Mouse (Mus musculus): ENCODE results near the gene Slc31a1. TPM values are rescaled to one million over a fixed set of nuclear protein-coding genes. Genes with fewer than 3 reads are reported as not detected.

Slc31a1 gene
- total and polyA plus RNA-seq, 2 experiments: 75.3 to 88.4 TPM

DNA sequence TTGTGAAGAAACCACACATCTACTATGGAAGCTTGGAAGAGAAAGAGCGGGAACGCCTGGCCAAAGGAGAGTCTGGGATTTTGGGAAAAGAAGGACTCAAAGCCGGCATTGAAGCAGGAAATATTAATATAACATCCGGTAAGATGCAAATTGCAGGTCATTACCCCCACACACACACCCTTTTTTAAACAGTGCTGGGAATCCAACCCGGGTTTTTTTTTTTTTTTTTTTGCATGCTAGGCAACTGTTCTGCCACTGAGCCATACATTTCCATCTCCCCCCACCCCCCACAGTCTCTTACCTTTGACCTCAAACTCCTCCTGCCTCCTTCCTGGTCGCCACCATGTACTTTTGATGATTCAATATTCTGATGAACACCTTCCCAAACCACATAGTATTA is 49.1 kb downstream of the Slc31a1 start:
- peaks cover 14% of the 10 kb centered on the region; the same call in 1 of the 2 replicates for H3K79me2 ChIP-seq (ENCODE audit: control insufficient read depth, insufficient read depth, low read length)
- H3K9ac ChIP-seq (ENCODE audit: low read depth, low read length): peak overlapping the region; percentile 77; the same call in 1 of the 2 replicates
- H3K27ac ChIP-seq (replicated peaks; ENCODE audit: insufficient read depth, low read depth, low read length): no peak overlapping the region
- peaks cover 4% of the 10 kb centered on the region for H3K4me1 ChIP-seq (ENCODE audit: control insufficient read depth, insufficient read depth, low read length)
- 13% methylated on average over 6 of the region's 6 CpGs for whole genome bisulfite sequencing
- H3K4me3 ChIP-seq (ENCODE audit: insufficient read depth, low read depth, low read length): peak overlapping the region; percentile 71; the same call in 1 of the 2 replicates
- peaks cover 17% of the 10 kb centered on the region for H3K36me3 ChIP-seq (ENCODE audit: control insufficient read depth, insufficient read depth, low read length)
- TF ChIP-seq CTCF (IDR thresholded peaks at IDR 0.05; ENCODE audit: low read depth, low read length) (no peak), POLR2A (IDR thresholded peaks at IDR 0.05; ENCODE audit: extremely low read depth, insufficient read depth, low read length) (no peak)
- no peak for DNase-seq (ENCODE audit: extremely low read depth, low read depth, low spot score)
- H3K27me3 ChIP-seq (ENCODE audit: control insufficient read depth, insufficient read depth, low read length): no peaks in the 10 kb centered on the region

DNA sequence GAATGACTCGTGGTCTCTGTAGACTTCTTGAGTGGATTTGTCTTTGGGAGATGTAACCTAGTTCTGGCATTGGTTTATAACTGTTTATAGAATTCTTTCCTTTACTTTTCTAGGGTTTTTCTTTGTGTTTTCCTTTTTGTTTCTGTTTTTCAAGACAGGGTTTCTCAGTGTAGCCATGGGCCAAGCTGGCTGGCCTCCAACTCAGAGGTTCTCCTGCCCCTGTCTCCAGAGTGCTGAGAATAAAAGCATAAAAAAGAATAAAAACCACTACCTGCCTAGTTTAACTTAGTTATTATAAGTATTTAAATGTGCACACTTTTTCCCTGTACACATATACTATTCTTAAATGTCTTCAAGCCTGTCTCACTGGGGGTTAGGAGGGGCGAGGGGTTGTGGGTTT is 49.8 kb downstream of the Slc31a1 start:
- no peak for TF ChIP-seq POLR2A (IDR thresholded peaks at IDR 0.05; ENCODE audit: extremely low read depth, insufficient read depth, low read length)
- no peak for DNase-seq (ENCODE audit: extremely low read depth, low read depth, low spot score)
- H3K79me2 ChIP-seq (ENCODE audit: control insufficient read depth, insufficient read depth, low read length): peaks cover 11% of the 10 kb centered on the region; the same call in 1 of the 2 replicates
- H3K36me3 ChIP-seq (ENCODE audit: control insufficient read depth, insufficient read depth, low read length): peaks cover 24% of the 10 kb centered on the region
- H3K4me3 ChIP-seq (ENCODE audit: insufficient read depth, low read depth, low read length): no peak overlapping the region
- H3K27me3 ChIP-seq (ENCODE audit: control insufficient read depth, insufficient read depth, low read length): no peaks in the 10 kb centered on the region
- no peak overlapping the region for H3K9ac ChIP-seq (ENCODE audit: low read depth, low read length)
- H3K4me1 ChIP-seq (ENCODE audit: control insufficient read depth, insufficient read depth, low read length): peaks cover 4% of the 10 kb centered on the region
- WGBS: 88% methylated on average over 2 of the region's 2 CpGs
- H3K27ac ChIP-seq (replicated peaks; ENCODE audit: insufficient read depth, low read depth, low read length): no peak overlapping the region

DNA sequence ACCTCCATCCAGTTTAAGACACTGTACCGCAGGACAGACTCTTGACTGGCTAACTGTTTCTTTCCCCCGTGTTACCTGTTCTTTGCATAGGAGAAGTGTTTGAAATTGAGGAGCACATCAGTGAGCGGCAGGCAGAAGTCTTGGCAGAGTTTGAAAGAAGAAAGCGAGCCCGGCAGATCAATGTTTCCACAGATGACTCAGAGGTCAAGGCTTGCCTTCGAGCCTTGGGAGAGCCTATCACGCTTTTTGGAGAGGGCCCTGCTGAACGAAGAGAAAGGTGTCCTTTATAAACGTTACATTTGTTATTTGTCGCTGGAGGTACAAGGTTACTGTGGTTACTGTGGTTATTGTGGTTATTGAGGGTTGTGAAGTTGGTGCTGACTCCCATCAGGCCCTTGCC is 51.1 kb downstream of the Slc31a1 start:
- DNase-seq (ENCODE audit: extremely low read depth, low read depth, low spot score): no peak
- peaks cover 36% of the 10 kb centered on the region for H3K36me3 ChIP-seq (ENCODE audit: control insufficient read depth, insufficient read depth, low read length)
- H3K4me1 ChIP-seq (ENCODE audit: control insufficient read depth, insufficient read depth, low read length): peaks cover 2% of the 10 kb centered on the region
- no peaks in the 10 kb centered on the region for H3K79me2 ChIP-seq (ENCODE audit: control insufficient read depth, insufficient read depth, low read length)
- no peak overlapping the region for H3K4me3 ChIP-seq (ENCODE audit: insufficient read depth, low read depth, low read length)
- H3K27me3 ChIP-seq (ENCODE audit: control insufficient read depth, insufficient read depth, low read length): no peaks in the 10 kb centered on the region
- no peak overlapping the region for H3K27ac ChIP-seq (replicated peaks; ENCODE audit: insufficient read depth, low read depth, low read length)
- H3K9ac ChIP-seq (ENCODE audit: low read depth, low read length): no peak overlapping the region
- WGBS: 89% methylated on average over 10 of the region's 10 CpGs
- TF ChIP-seq POLR2A (IDR thresholded peaks at IDR 0.05; ENCODE audit: extremely low read depth, insufficient read depth, low read length) (no peak), CTCF (IDR thresholded peaks at IDR 0.05; ENCODE audit: low read depth, low read length) (no peak)

DNA sequence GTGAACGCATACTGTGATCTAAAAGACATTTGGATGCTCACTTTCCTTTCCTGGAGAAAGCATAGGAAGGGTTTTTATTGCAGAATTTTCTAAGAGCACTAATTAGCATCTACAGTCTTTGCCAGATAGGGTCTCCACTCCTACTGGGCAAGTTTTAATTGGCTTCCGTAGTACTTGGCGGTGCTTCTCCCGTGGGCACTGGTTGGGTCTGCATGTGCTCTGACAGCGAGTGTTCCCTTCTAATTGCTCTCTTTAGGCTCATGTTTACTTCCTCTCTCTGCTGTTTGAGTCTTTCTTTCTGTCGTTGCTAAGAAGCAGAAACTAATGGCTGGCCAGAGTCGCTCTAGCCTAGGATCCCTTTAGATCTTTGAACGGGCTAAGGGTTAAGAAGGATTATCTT is 57.9 kb downstream of the Slc31a1 start:
- TF ChIP-seq CTCF (IDR thresholded peaks at IDR 0.05; ENCODE audit: low read depth, low read length) (no peak), POLR2A (IDR thresholded peaks at IDR 0.05; ENCODE audit: extremely low read depth, insufficient read depth, low read length) (no peak)
- Histone ChIP-seq H3K4me1 (ENCODE audit: control insufficient read depth, insufficient read depth, low read length) (no peaks in the 10 kb centered on the region), H3K27me3 (ENCODE audit: control insufficient read depth, insufficient read depth, low read length) (no peaks in the 10 kb centered on the region), H3K27ac (replicated peaks; ENCODE audit: insufficient read depth, low read depth, low read length) (no peak overlapping the region), H3K4me3 (ENCODE audit: insufficient read depth, low read depth, low read length) (no peak overlapping the region), H3K9ac (ENCODE audit: low read depth, low read length) (no peak overlapping the region), H3K36me3 (ENCODE audit: control insufficient read depth, insufficient read depth, low read length) (peaks cover 88% of the 10 kb centered on the region), H3K79me2 (ENCODE audit: control insufficient read depth, insufficient read depth, low read length) (no peaks in the 10 kb centered on the region)
- 94% methylated on average over 8 of the region's 8 CpGs for WGBS
- no peak for DNase-seq (ENCODE audit: extremely low read depth, low read depth, low spot score)

DNA sequence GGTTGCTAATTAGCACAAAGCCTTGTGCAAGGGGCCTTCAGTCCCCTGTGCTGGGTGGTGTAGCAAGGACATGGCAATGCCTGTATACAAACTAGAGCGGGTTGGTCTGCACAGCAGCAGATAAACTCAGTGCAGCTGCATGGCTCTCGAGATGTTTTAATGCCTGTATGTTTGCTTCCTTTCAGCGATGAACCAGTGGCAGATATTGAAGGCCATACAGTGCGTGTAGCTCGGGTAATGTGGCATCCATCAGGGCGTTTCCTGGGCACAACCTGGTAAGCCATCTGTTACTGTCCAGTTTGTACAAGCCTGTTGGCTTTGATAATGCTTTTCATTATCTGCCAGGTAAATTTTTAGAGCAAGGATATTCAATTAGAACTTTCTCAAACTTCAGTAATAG is 58.6 kb downstream of the Slc31a1 start:
- no peak overlapping the region for H3K4me3 ChIP-seq (ENCODE audit: insufficient read depth, low read depth, low read length)
- H3K9ac ChIP-seq (ENCODE audit: low read depth, low read length): no peak overlapping the region
- no peak overlapping the region for H3K27ac ChIP-seq (replicated peaks; ENCODE audit: insufficient read depth, low read depth, low read length)
- H3K36me3 ChIP-seq (ENCODE audit: control insufficient read depth, insufficient read depth, low read length): peaks cover 92% of the 10 kb centered on the region
- TF ChIP-seq CTCF (IDR thresholded peaks at IDR 0.05; ENCODE audit: low read depth, low read length) (no peak), POLR2A (IDR thresholded peaks at IDR 0.05; ENCODE audit: extremely low read depth, insufficient read depth, low read length) (no peak)
- no peak for DNase-seq (ENCODE audit: extremely low read depth, low read depth, low spot score)
- 98% methylated on average over 6 of the region's 6 CpGs for WGBS
- no peaks in the 10 kb centered on the region for H3K4me1 ChIP-seq (ENCODE audit: control insufficient read depth, insufficient read depth, low read length)
- H3K79me2 ChIP-seq (ENCODE audit: control insufficient read depth, insufficient read depth, low read length): no peaks in the 10 kb centered on the region
- H3K27me3 ChIP-seq (ENCODE audit: control insufficient read depth, insufficient read depth, low read length): no peaks in the 10 kb centered on the region

DNA sequence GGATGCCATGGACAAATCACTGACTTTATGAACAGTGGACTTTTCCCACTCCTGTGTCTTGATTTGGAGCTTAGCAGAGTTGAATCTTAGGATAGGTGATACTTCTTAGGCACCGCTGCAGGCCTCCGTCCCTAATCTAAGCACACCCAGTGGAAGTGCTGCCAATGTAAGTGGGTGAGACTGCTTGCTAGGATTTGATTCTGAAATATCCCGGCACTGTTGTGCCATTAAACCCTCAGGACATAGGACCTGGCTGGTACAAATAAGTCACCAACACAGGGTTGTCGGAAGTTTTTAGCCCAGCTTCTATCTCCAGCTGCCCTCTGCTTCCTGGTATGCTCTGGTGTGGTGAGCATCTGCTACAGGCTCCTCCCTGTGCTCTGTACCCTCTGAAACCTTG is 65.4 kb downstream of the Slc31a1 start:
- Histone ChIP-seq H3K4me3 (ENCODE audit: insufficient read depth, low read depth, low read length) (no peak overlapping the region), H3K4me1 (ENCODE audit: control insufficient read depth, insufficient read depth, low read length) (no peaks in the 10 kb centered on the region), H3K36me3 (ENCODE audit: control insufficient read depth, insufficient read depth, low read length) (peaks cover 39% of the 10 kb centered on the region), H3K9ac (ENCODE audit: low read depth, low read length) (no peak overlapping the region), H3K27ac (replicated peaks; ENCODE audit: insufficient read depth, low read depth, low read length) (no peak overlapping the region), H3K79me2 (ENCODE audit: control insufficient read depth, insufficient read depth, low read length) (no peaks in the 10 kb centered on the region), H3K27me3 (ENCODE audit: control insufficient read depth, insufficient read depth, low read length) (no peaks in the 10 kb centered on the region)
- 96% methylated on average over 4 of the region's 4 CpGs for WGBS
- TF ChIP-seq POLR2A (IDR thresholded peaks at IDR 0.05; ENCODE audit: extremely low read depth, insufficient read depth, low read length): no peak
- no peak for TF ChIP-seq CTCF (IDR thresholded peaks at IDR 0.05; ENCODE audit: low read depth, low read length)
- no peak for DNase-seq (ENCODE audit: extremely low read depth, low read depth, low spot score)
